In genomic region chr17:75372371-75372770, GRCm38 (mm10) we compare ENCODE assay signal across 9 mouse cellular contexts.
DNase-seq lines count a peak whose midpoint lies in the region; ATAC-seq and TF ChIP-seq lines count a peak whose summit lies in the region.
"Had no signal": no experiment of that assay in that cellular context is flagged by ENCODE, and none has a peak within 500 bp of the region (broad histone marks: within the 10 kb centered on the region; RNA-seq: fewer than 3 reads in every experiment).

No protein-coding gene starts in this region.

- 0 out of 2 replicates have a peak, but pooled peaks cover 2% of the 10 kb centered on the region for H3K4me1 ChIP-seq in heart, embryonic 12.5 days (replicated peaks)
- H3K4me1 ChIP-seq: embryonic facial prominence, embryonic 12.5 days had no signal

- no peak overlapping the region for H3K4me3 ChIP-seq in heart, embryonic 12.5 days
- H3K4me3 ChIP-seq in gastrocnemius, adult 2 months: no peak overlapping the region
- H3K4me3 ChIP-seq: embryonic facial prominence, embryonic 12.5 days had no signal

- H3K4me2 ChIP-seq in heart, embryonic 12.5 days: no peak overlapping the region
- H3K4me2 ChIP-seq: embryonic facial prominence, embryonic 12.5 days had no signal

- peak; percentile 47 to 78 for DNase-seq in heart, adult 18-20 months
- peak; percentile 23 for DNase-seq in 416B (ENCODE audit: low read depth)
- peak; percentile 53 for DNase-seq in R1 (ENCODE audit: low read depth, low spot score)
- DNase-seq in gastrocnemius, adult 2 months: peak; percentile 67
- DNase-seq in left cerebral cortex, postnatal 25 days (ENCODE audit: low spot score in 2 of 2): peak; percentile 30 to 32
- peak; percentile 51 for DNase-seq in ovary, postnatal 14 days (ENCODE audit: low spot score)
- DNase-seq in MN1 (ENCODE audit: low spot score): no peak

- no peaks in the 10 kb centered on the region for H3K27me3 ChIP-seq in heart, embryonic 12.5 days (replicated peaks)
- H3K27me3 ChIP-seq: embryonic facial prominence, embryonic 12.5 days had no signal

- peak; percentile 93 for TF ChIP-seq CTCF in gastrocnemius, adult 2 months (IDR thresholded peaks at IDR 0.05)

- intact Hi-C loops in gastrocnemius, adult 2 months (cut with DNase I): loop anchor here (2.0 to 10.0 kb wide), 3 partner anchors 164 to 560 kb away; partner anchors contain the start of gene Ltbp1
- intact Hi-C loops in left cerebral cortex, postnatal 25 days (cut with DNase I): loop anchor here (5.0 kb wide), 1 partner anchor 560 kb away; no protein-coding TSS in a partner anchor

- no peak for ATAC-seq in heart, embryonic 12.5 days (ENCODE audit: insufficient number of reproducible peaks, low FRiP score)

- no peak overlapping the region for H3K27ac ChIP-seq in heart, embryonic 12.5 days (ENCODE audit: poor library complexity, severe bottlenecking)
- no peak overlapping the region for H3K27ac ChIP-seq in gastrocnemius, adult 2 months
- H3K27ac ChIP-seq: embryonic facial prominence, embryonic 12.5 days had no signal

- no peak overlapping the region for H3K9ac ChIP-seq in heart, embryonic 12.5 days
- H3K9ac ChIP-seq: embryonic facial prominence, embryonic 12.5 days had no signal

- 53% methylated on average over 3 of the region's 3 CpGs for WGBS in heart, embryonic 12.5 days

- peaks cover 20% of the 10 kb centered on the region for H3K36me3 ChIP-seq in heart, embryonic 12.5 days
- H3K36me3 ChIP-seq: embryonic facial prominence, embryonic 12.5 days had no signal

- H3K9me3 ChIP-seq in heart, embryonic 12.5 days (replicated peaks): no peaks in the 10 kb centered on the region
- H3K9me3 ChIP-seq: embryonic facial prominence, embryonic 12.5 days had no signal
